Mouse (Mus musculus): ENCODE measurements around the gene Cpsf6. TPM values are rescaled to one million over a fixed set of nuclear protein-coding genes. Genes with fewer than 3 reads are reported as not detected.
"Not testable (repeated sequence)": the region's sequence is repeated elsewhere in the genome, so short reads cannot be mapped to it uniquely, and the experiment has no call there.

Cpsf6 gene
- polyA plus RNA-seq, 1 experiment from 2014 or later = 49.4 TPM

- Histone ChIP-seq H3K4me2 (ENCODE audit: low read depth, low read length) (no peak overlapping the region), H3K9me3 (replicated peaks; ENCODE audit: control insufficient read depth, low read length) (no peaks in the 10 kb centered on the region), H3K36me3 (ENCODE audit: control insufficient read depth, insufficient read depth) (no peaks in the 10 kb centered on the region), H3K4me3 (ENCODE audit: low read depth, low read length) (no peak overlapping the region), H3K27ac (ENCODE audit: low read length) (no peak overlapping the region), H3K9ac (ENCODE audit: low read depth, low read length) (no peak overlapping the region), H3K4me1 (ENCODE audit: control insufficient read depth, low read depth, low read length) (no peaks in the 10 kb centered on the region; the same call in 1 of the 2 replicates), H3K27me3 (ENCODE audit: control insufficient read depth, insufficient read depth, low read depth, low read length) (no peaks in the 10 kb centered on the region)
- ATAC-seq (ENCODE audit: low read depth) = no peak
- WGBS (ENCODE audit: insufficient replicate concordance) = 52% methylated on average over 18 of the region's 18 CpGs
These were observed 16.7 kb upstream of the Cpsf6 start for GRCm38 (mm10) chr10:117396386-117397048.

GRCm38 (mm10) chr10:117395801-117396200 is 16.0 kb upstream of the Cpsf6 start:
- no peak for ATAC-seq (ENCODE audit: low read depth)
- Histone ChIP-seq H3K36me3 (ENCODE audit: control insufficient read depth, insufficient read depth) (no peaks in the 10 kb centered on the region), H3K27me3 (ENCODE audit: control insufficient read depth, insufficient read depth, low read depth, low read length) (no peaks in the 10 kb centered on the region), H3K27ac (ENCODE audit: low read length) (no peak overlapping the region), H3K9ac (ENCODE audit: low read depth, low read length) (no peak overlapping the region), H3K4me1 (ENCODE audit: control insufficient read depth, low read depth, low read length) (no peaks in the 10 kb centered on the region; the same call in 1 of the 2 replicates), H3K4me2 (ENCODE audit: low read depth, low read length) (no peak overlapping the region), H3K9me3 (replicated peaks; ENCODE audit: control insufficient read depth, low read length) (no peaks in the 10 kb centered on the region), H3K4me3 (ENCODE audit: low read depth, low read length) (no peak overlapping the region)
- 68% methylated on average over 2 of the region's 2 CpGs for WGBS (ENCODE audit: insufficient replicate concordance)

- 58% methylated on average over 3 of the region's 3 CpGs for WGBS (ENCODE audit: insufficient replicate concordance)
These were observed 15.1 kb upstream of the Cpsf6 start for GRCm38 (mm10) chr10:117394738-117395550.

GRCm38 (mm10) chr10:117393891-117394395 is 14.1 kb upstream of the Cpsf6 start:
- WGBS (ENCODE audit: insufficient replicate concordance) = 31% methylated on average over 11 of the region's 11 CpGs
- H3K4me2 ChIP-seq (ENCODE audit: low read depth, low read length) = peak overlapping the region; percentile 65
- no peak for ATAC-seq (ENCODE audit: low read depth)

More at GRCm38 (mm10) chr10:117394738-117395550, 15.1 kb upstream of the Cpsf6 start:
- H3K4me2 ChIP-seq (ENCODE audit: low read depth, low read length) = no peak overlapping the region
- H3K4me3 ChIP-seq (ENCODE audit: low read depth, low read length) = no peak overlapping the region
- H3K4me1 ChIP-seq (ENCODE audit: control insufficient read depth, low read depth, low read length) = no peaks in the 10 kb centered on the region; the same call in 1 of the 2 replicates
- no peaks in the 10 kb centered on the region for H3K27me3 ChIP-seq (ENCODE audit: control insufficient read depth, insufficient read depth, low read depth, low read length)
- no peak overlapping the region for H3K27ac ChIP-seq (ENCODE audit: low read length)
- H3K9me3 ChIP-seq (replicated peaks; ENCODE audit: control insufficient read depth, low read length) = no peaks in the 10 kb centered on the region
- H3K36me3 ChIP-seq (ENCODE audit: control insufficient read depth, insufficient read depth) = no peaks in the 10 kb centered on the region
- no peak for ATAC-seq (ENCODE audit: low read depth)
- no peak overlapping the region for H3K9ac ChIP-seq (ENCODE audit: low read depth, low read length)

GRCm38 (mm10) chr10:117393196-117393890 is 13.5 kb upstream of the Cpsf6 start:
- Histone ChIP-seq H3K27me3 (ENCODE audit: control insufficient read depth, insufficient read depth, low read depth, low read length) (no peaks in the 10 kb centered on the region), H3K36me3 (ENCODE audit: control insufficient read depth, insufficient read depth) (no peaks in the 10 kb centered on the region), H3K27ac (ENCODE audit: low read length) (no peak overlapping the region), H3K4me2 (ENCODE audit: low read depth, low read length) (peak overlapping the region; percentile 65), H3K9ac (ENCODE audit: low read depth, low read length) (peak overlapping the region; percentile 40; the same call in 1 of the 2 replicates), H3K4me1 (ENCODE audit: control insufficient read depth, low read depth, low read length) (no peaks in the 10 kb centered on the region; the same call in 1 of the 2 replicates), H3K4me3 (ENCODE audit: low read depth, low read length) (peak overlapping the region; percentile 51), H3K9me3 (replicated peaks; ENCODE audit: control insufficient read depth, low read length) (no peaks in the 10 kb centered on the region)
- ATAC-seq (ENCODE audit: low read depth) = peak; percentile 28; the same call in 1 of the 2 replicates
- 1% methylated on average over 25 of the region's 27 CpGs for WGBS (ENCODE audit: insufficient replicate concordance)

More at GRCm38 (mm10) chr10:117393891-117394395, 14.1 kb upstream of the Cpsf6 start:
- peak overlapping the region; percentile 51 for H3K4me3 ChIP-seq (ENCODE audit: low read depth, low read length)
- H3K36me3 ChIP-seq (ENCODE audit: control insufficient read depth, insufficient read depth) = no peaks in the 10 kb centered on the region
- H3K27me3 ChIP-seq (ENCODE audit: control insufficient read depth, insufficient read depth, low read depth, low read length) = no peaks in the 10 kb centered on the region
- H3K9me3 ChIP-seq (replicated peaks; ENCODE audit: control insufficient read depth, low read length) = no peaks in the 10 kb centered on the region
- H3K9ac ChIP-seq (ENCODE audit: low read depth, low read length) = peak overlapping the region; percentile 40; the same call in 1 of the 2 replicates
- H3K4me1 ChIP-seq (ENCODE audit: control insufficient read depth, low read depth, low read length) = no peaks in the 10 kb centered on the region; the same call in 1 of the 2 replicates
- H3K27ac ChIP-seq (ENCODE audit: low read length) = no peak overlapping the region

GRCm38 (mm10) chr10:117392832-117393195 is 13.0 kb upstream of the Cpsf6 start:
- no peaks in the 10 kb centered on the region for H3K9me3 ChIP-seq (replicated peaks; ENCODE audit: control insufficient read depth, low read length)
- no peak overlapping the region for H3K27ac ChIP-seq (ENCODE audit: low read length)
- H3K4me3 ChIP-seq (ENCODE audit: low read depth, low read length) = peak overlapping the region; percentile 51
- H3K36me3 ChIP-seq (ENCODE audit: control insufficient read depth, insufficient read depth) = no peaks in the 10 kb centered on the region
- WGBS (ENCODE audit: insufficient replicate concordance) = 1% methylated on average over 6 of the region's 6 CpGs
- no peaks in the 10 kb centered on the region; the same call in 1 of the 2 replicates for H3K4me1 ChIP-seq (ENCODE audit: control insufficient read depth, low read depth, low read length)
- no peaks in the 10 kb centered on the region for H3K27me3 ChIP-seq (ENCODE audit: control insufficient read depth, insufficient read depth, low read depth, low read length)
- peak overlapping the region; percentile 65 for H3K4me2 ChIP-seq (ENCODE audit: low read depth, low read length)
- H3K9ac ChIP-seq (ENCODE audit: low read depth, low read length) = no peak overlapping the region
- no peak for ATAC-seq (ENCODE audit: low read depth)

GRCm38 (mm10) chr10:117392397-117392796 is 12.6 kb upstream of the Cpsf6 start:
- 73% methylated on average over 1 of the region's 1 CpGs for WGBS (ENCODE audit: insufficient replicate concordance)
- ATAC-seq (ENCODE audit: low read depth); H3K27ac ChIP-seq (ENCODE audit: low read length); H3K4me1 ChIP-seq (ENCODE audit: control insufficient read depth, low read depth, low read length); H3K4me3 ChIP-seq (ENCODE audit: low read depth, low read length); H3K36me3 ChIP-seq (ENCODE audit: control insufficient read depth, insufficient read depth); H3K4me2 ChIP-seq (ENCODE audit: low read depth, low read length); H3K9me3 ChIP-seq (replicated peaks; ENCODE audit: control insufficient read depth, low read length); H3K9ac ChIP-seq (ENCODE audit: low read depth, low read length); H3K27me3 ChIP-seq (ENCODE audit: control insufficient read depth, insufficient read depth, low read depth, low read length): not testable (repeated sequence)

- Histone ChIP-seq H3K9me3 (replicated peaks; ENCODE audit: control insufficient read depth, low read length) (no peaks in the 10 kb centered on the region), H3K27me3 (ENCODE audit: control insufficient read depth, insufficient read depth, low read depth, low read length) (no peaks in the 10 kb centered on the region), H3K9ac (ENCODE audit: low read depth, low read length) (no peak overlapping the region), H3K27ac (ENCODE audit: low read length) (no peak overlapping the region), H3K4me2 (ENCODE audit: low read depth, low read length) (no peak overlapping the region), H3K4me3 (ENCODE audit: low read depth, low read length) (no peak overlapping the region), H3K36me3 (ENCODE audit: control insufficient read depth, insufficient read depth) (no peaks in the 10 kb centered on the region), H3K4me1 (ENCODE audit: control insufficient read depth, low read depth, low read length) (no peaks in the 10 kb centered on the region; the same call in 1 of the 2 replicates)
- no peak for ATAC-seq (ENCODE audit: low read depth)
- 76% methylated on average over 2 of the region's 2 CpGs for WGBS (ENCODE audit: insufficient replicate concordance)
These were observed 12.0 kb upstream of the Cpsf6 start for GRCm38 (mm10) chr10:117391801-117392200.

Measured in liver, embryonic 16.5 days (tissue).